Mouse (Mus musculus): ENCODE data around the gene Mypop.

GRCm38 (mm10) chr7:18993036-18993435 lies 2.0 kb downstream of the Mypop start:
- no peak for TF ChIP-seq CTCF (IDR thresholded peaks at IDR 0.05; ENCODE audit: extremely low read depth, insufficient read depth, insufficient read length, insufficient replicate concordance)
- no peak for TF ChIP-seq POLR2A (IDR thresholded peaks at IDR 0.05; ENCODE audit: low read depth, low read length)

Data from spleen, adult 2 months (tissue).